Mouse (Mus musculus) c-Kit-positive CD71-positive TER-119-positive erythroid progenitor cells, embryonic 14.5 days (primary cell): ENCODE data around the gene Fgl2.

Source experiments
- DNase-seq: peaks from one replicate; pipeline ENCODE4 v3.0.0-alpha.2; 2013; ENCODE audit warnings: low spot score

Gene Fgl2

DNA sequence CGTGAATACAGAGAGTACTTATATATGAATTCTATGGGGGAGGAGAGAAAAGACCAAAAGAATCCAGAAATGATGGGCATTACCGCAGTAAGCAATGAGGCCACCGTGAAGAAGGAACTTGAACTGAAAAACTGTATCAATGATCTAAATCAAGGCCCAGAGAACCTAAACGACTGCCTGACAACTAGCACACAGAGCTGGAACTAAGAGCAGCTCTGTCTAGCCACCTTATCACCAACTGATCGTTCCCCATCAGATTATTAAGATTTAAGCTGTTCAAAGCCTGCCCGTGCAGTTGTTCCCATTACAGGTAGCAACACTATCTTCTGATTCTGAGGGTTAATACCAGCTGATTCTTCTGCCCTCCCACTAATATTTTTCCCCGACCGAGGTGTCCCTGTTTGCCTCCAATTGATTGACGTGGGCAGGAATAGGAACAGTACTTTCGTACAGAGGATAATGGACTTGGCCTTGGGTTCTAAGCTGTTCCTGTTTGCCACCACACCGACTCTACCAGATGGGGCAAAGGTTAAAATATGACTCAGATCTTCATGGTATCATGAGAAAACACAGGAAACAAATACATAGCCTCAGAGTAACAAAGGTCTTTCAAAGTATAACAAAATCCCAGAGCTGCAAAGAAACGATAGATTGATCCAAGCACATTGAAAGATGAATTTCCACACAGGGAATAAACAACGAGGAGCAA lies 12.0 kb downstream of the Fgl2 start:
- no peak for DNase-seq

DNA sequence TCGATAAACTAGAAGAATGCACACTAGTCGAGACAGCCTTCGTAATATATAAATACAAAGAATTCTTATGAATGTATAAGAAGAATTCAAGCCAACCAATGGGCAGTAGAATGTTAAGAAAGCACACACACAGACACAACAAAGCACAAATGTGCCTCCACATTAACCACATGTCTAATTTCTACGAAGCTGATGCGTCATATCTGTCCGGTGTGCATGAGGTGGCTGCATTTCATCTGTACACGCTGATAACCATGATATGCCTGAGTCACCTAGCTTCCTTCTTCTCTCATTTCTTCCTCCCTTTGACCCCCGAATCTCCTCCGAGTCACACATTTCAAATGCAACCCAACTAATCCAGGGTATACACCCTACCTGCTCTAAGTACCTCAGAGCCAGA lies 12.5 kb downstream of the Fgl2 start:
- DNase-seq = peak; percentile 4

DNA sequence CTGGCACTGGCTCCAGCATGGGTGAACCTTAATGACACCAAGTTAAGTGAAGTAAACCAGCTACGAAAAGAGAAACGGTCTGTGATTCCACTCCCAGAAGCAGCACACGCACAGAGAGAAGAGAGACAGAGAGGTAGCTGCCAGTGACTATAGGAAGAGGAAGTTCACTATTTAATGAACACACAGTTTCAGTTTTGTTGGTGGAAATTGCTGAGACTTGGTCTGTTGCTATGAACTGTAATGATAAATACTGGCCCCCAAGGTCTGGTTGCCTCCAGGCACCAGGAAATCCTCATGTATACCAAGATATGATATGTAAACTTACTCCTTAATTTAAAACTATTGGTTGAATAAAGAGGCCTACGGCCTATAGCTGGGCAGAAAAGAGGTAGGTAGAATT lies 14.0 kb downstream of the Fgl2 start:
- no peak for DNase-seq

DNA sequence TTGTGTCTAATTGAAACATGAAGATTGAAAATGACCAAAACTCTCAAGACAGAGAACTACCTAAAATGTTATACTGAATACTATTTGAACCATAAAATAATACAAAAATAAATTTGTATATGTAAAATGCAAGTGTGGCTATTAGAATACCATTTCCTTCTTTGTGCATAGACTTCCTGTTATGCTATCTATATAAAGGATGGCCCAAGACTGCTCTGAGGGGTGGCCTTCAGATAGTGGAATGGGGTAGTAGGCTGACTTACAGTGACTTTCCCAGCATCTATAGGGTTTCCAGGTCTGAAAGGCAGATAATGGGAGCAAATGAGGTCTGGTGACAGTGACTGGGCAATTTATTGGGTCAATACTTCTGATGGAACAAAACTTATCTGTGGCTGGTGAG lies 14.9 kb downstream of the Fgl2 start:
- no peak for DNase-seq

DNA sequence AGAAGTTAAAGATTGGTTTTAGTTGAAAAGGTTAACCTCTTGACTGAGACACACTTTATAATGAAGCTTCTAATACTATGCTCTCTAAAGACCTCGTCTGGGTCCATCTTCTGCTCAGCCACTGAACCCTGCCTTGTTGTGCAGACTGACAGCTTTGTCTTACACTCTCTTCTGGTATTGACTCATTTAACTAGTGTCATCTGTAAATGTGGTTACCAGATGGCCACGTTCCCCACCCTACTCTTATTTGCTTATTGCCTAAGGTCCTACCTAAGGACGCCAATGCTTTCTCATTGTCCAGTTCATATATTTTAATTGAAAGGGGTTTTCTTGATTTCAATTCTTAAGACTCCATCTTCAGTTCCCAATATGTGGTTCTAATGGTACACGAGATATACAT lies 16.4 kb downstream of the Fgl2 start:
- DNase-seq = no peak

- no peak for DNase-seq
Measured at GRCm38 (mm10) chr5:21391616-21392384, 19.4 kb downstream of the Fgl2 start.

- DNase-seq = no peak
Measured at GRCm38 (mm10) chr5:21394562-21394961, 22.1 kb downstream of the Fgl2 start.

GRCm38 (mm10) chr5:21395205-21395840 lies 22.9 kb downstream of the Fgl2 start:
- no peak for DNase-seq

GRCm38 (mm10) chr5:21411261-21411666 lies 38.8 kb downstream of the Fgl2 start:
- no peak for DNase-seq

DNA sequence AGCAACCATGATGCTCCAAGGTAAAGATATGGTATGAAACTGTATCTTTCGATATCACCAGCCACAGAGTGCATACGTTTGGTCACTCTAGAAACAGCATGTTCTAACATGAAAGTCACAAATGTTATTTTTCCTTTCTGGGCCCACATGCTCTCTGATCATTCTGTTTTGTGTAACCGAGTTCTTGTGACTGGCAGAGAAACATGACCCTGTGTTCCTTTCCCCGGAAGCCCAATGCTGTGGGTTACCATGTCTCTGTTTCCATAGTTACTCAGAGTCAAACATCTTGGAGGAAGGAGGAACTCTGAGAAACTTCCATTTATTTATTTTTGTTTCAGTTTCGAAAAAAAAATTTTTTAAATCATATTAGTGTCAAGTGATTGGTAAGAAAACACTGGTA lies 39.6 kb downstream of the Fgl2 start:
- no peak for DNase-seq

DNA sequence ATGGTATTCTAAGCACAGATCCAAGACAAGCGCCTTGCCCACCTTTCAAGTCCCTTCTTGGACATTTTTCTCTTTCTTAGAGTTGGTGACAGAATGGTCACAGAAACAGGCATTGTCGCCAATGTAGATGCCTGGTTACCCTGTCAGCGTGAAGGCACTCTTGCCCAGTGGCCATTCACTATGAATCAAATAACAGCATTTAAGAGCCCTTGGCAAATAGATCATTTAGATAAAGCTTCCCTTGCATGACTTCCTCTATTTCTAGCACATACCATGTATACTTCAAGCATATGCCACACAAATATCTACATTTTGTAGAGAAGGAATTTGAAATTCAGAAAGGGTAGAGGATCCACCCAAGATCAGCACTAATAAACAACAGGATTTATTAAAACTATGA lies 40.9 kb downstream of the Fgl2 start:
- no peak for DNase-seq

DNA sequence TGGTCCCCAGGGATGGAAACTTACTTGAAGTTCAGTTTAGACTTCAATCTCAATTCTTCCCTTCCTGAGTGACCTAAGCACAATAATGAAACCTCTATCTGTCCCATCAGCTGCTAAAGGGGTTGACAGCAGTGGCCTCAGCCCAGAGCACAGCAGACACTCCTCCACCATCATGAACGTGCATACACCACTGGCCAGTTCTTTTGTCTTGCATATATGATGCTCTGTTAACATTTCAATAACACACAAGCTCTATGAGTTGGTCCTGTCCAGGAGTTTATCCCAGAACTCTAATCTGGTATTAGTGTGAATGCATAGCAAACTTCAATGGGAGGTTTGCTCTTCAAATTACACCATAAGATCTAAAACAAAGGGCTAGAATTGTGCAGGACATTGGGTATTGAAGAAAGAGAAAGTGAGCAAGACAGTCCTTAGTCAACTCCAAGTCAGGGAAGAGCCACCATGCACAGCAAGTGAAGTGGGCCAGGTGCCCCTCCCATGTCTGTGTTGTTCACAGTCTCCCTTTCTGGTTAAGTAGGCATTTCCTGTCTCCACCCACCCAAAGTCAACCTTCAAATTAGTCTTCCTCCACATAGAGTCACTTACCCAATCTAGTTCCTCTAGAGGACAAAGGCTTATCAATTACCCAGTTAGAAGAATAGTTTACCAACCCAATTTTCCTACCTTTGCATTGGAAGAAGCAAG lies 41.8 kb downstream of the Fgl2 start:
- no peak for DNase-seq

- no peak for DNase-seq
Measured at GRCm38 (mm10) chr5:21418613-21419012, 46.2 kb downstream of the Fgl2 start.

GRCm38 (mm10) chr5:21420609-21421008 lies 48.2 kb downstream of the Fgl2 start:
- no peak for DNase-seq

GRCm38 (mm10) chr5:21424614-21425602 lies 52.5 kb downstream of the Fgl2 start, which contains the start of the genes Ccdc146 and Fam185a:
TSS of gene Ccdc146 (minus strand) at chr5:21424677.
TSS of gene Fam185a (plus strand) at chr5:21424958.
- DNase-seq = peak; percentile 94

GRCm38 (mm10) chr5:21426666-21427065 lies 54.2 kb downstream of the Fgl2 start:
- no peak for DNase-seq
